Mouse (Mus musculus): ENCODE measurements around the gene Adam1b.

The Adam1b gene

DNA sequence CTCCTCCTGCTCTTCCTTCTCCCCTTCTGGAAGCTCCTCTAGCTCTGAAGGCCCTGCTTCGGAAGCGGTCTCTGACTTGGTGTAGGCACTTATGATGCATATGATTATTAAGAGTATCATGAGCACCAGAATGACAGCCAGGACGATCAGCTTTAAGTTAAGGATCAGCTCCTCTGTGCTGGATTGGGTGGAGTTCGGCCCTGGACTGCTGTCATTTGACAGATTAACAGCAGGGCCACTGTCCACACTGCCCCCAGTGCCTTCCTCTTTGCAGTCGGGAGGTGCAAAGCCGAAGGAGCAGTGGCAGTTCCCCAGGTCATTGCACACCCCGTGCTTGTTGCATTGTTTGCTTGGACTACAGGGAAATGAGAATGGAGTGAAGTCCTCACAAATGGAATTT is 2.5 kb downstream of the Adam1b start:
- DNase-seq (ENCODE audit: low spot score), result no peak

DNA sequence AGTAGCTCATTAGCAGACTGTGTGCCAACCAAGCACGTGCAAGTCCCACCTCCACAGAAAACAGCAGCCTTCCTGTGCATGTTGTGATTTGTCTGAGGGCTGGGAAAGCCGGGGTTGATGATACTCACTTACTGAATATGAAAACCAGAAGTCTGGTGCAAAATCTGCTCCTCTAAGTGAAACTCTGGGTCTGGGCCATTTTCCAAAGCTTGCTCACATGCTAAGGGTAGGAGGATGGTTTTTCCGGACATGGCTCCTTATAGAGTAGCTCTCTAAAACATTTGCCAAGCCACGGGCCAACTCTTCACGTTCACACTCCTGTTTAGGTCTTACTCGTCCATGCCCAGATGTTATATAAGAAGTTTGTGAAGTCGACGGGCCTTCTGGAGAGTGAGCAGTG is 9.9 kb downstream of the Adam1b start:
- peak; percentile 55 for DNase-seq (ENCODE audit: low spot score)

DNA sequence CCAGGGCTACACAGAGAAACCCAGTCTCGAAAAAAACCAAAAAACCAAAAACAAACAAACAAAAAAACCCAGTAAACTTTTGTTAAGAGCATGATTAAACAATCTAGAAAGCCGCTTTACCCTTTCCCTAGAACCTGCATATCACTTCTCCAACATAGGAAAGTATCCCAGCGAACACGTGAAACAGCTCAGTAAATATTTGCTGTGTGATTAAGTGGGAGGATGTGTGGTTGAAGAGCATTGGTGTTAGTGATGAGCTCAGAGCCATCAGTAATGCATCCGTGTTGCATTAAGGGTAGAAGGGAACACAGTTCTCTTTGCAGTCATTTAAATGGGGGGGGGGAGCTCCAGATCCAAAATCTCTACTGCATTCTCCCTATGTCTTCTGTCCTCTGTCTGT is 18.4 kb downstream of the Adam1b start:
- DNase-seq (ENCODE audit: low spot score), result no peak

DNA sequence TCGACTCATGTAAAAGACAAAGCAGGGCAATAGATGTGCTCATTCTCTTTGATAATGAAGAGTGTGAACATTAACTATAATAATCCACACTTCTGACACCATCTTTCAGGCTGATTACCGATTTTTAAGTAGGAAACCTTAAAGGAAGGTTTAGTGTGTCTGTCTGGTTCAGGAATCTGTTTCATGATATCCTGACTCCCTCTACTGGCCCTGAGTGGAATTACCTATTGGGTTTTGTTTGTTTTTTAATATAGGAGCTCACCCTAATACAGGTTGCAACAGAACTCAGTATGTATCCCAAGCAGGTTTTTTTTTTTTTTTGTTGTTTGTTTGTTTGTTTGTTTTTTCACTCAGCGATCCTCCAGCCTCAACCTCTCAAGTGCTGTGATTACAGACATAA is 25.6 kb downstream of the Adam1b start:
- DNase-seq (ENCODE audit: low spot score), result peak; percentile 69

DNA sequence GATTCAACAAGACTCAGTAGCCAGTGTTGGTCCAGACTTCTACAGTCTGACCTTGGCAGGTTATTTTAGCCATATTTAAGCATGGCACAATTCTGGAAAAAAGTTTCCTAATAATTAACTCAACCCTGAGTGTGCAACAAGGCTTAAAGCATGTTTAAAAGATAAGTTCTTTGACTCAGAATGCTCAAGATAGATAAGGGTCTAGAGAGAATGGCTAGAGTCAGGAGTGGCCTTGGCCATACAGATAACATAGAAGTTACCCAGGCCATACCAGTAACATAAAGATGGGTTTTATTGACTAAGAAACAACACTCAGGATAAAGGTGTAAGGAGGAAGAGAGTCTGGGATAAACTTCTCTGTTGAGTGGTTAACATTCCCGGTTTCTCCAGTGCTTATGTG is 27.2 kb downstream of the Adam1b start:
- DNase-seq (ENCODE audit: low spot score), result no peak

DNA sequence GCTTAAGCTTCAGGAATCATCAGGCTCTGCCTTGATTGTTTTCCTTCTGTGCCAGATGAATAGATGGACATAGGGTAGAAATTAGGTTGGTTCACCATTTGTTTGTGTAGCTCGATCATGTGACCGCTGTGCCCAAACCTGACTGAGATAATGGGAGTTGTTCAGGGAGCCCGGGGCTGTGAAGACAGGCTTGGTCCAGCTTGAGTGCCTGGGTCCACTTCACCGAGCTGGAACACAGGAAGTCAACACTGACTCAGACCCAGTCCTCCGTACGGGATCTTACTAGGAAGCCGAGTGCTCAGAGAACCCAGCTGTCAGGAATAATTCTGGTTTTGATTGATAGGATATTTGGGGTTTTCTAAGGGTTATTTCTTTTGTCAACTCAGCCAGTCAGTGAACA is 28.6 kb downstream of the Adam1b start:
- no peak for DNase-seq (ENCODE audit: low spot score)

DNA sequence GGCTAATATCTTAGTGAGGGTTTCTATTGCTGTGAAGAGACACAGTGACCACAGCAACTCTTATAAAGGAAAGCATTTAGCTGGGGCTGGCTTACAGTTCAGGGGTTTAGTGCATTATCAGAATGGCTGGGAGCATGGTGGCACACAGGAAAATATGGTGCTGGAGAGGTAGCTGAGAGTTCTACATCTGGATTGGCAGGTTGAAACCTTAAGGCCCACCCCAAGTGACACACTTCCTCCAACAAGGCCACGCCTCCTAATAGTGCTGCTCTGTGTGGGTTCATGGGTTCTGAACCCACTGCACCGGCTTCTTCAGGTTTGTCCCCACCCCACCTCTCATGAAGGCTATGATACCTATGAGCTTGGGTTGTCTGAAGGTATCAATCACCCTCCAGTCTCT is 30.8 kb downstream of the Adam1b start:
- DNase-seq (ENCODE audit: low spot score), result no peak

DNA sequence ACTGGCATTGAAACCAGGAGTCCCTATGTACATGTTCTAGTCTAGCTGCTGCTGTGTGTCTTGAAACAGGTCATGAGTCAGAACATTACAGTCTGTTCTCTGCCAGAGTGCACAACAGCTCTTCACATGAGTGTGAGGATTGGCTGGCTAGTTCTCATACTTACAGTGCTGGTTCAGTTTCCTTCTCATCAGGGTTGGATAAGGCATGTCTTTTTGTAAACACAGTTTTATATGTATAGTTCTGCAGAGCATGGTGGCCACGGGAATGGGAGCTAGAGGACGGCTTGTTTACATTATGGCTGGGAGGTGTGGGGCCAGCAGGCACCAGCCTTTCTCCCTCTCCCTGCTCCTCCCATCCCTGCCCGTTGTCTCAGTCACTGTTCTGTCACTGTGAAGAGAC is 33.7 kb downstream of the Adam1b start:
- no peak for DNase-seq (ENCODE audit: low spot score)

DNA sequence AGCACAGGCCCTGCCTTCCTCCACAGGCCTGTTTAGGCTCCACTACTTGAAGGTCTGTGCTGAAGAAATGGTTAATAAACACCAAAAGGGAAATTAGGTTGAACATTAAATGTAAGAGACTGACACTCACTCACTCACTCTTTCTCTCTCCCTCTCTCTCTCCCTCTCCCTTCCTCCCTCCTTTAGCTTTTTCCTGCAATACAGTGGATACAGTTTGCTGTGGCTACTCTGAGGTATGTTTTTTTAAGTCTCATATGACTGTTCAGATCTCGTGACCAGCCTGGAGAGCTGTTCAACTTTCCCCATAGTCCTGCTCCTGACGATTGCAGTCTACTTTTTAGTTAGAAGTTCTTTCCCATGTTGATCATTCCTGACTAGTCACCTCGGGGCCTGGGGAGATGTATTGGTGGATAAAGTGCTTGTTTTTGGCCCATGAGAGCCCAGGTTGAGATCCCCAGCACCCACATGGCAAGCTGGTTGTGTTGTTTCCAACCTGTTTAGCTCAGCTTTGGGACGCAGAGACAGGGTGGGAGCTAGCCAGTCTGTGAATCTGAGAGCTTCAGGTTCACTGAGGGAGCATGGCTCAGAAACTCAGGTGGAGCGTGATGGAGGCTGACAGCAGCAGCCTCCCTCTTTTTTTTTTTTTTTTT is 39.5 kb downstream of the Adam1b start:
- DNase-seq (ENCODE audit: low spot score), result no peak

DNA sequence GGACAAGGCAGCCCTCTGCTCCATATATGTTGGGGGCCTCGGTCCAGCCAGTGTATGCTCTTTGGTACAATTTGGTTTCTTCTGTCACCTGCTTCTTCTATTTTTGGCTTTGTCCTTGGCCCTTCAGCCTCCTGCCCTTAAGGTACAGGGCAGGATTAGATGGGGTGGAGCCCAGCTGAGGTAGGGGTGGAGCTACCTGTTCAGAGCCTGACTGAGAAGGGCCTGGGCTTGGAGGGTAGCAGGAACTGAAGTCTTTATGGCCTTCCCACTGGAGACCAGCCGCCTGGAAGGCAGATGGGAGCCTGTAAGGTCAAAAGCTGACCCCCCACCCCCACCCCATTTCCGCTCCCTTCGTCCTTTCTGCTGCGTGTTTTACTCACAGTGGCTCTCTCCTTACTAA is 40.3 kb downstream of the Adam1b start:
- DNase-seq (ENCODE audit: low spot score), result no peak

DNA sequence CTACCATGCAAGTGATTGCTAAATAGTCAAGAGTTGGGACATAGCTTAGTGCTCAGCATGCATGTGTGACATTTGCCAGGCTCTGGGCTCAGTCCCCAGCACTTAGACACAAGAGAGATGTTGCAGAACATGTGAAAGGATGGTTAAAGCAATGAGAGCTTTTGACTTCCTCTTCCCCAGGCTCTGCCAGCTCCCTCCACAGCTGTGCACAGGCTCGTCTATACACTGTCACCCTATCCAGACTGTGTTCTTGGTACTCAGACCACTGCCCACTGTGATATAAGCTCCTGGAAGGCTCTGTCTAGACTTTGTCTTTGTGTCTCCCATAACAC is 41.1 kb downstream of the Adam1b start:
- DNase-seq (ENCODE audit: low spot score), result no peak

DNA sequence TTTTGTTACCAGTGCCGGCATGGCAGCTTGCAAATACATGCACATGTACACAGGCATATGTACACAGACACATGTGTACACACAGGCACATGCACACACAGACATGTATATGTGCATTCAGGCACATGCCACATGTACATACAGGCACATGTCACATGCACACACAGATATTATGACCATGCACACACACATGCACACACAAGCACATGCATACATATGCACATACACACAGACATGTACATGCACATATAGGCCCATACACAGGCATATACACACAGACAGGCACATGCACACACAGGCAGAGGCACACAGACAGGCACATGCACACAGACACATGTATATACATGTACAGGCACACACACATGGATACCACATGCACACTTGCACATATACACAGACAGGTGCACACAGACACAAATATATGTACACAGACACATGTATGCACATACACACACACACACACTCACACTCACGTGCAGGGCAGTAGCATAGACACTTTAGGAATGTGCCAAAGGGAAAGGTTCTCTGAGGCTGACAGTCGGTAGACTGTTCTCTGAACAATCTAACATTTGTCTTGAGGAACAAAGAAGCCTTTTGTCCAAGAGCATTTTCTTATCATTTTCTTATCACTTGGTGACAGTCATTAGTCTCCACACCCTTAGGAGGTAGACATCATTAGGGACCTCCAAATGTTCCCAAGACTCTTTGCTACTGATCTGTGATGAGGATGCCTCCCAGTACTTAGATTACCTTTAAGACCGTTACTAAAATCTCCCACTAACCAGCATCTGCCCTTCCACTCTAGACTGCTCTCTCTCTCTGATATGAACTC is 41.7 kb downstream of the Adam1b start:
- no peak for DNase-seq (ENCODE audit: low spot score)

DNA sequence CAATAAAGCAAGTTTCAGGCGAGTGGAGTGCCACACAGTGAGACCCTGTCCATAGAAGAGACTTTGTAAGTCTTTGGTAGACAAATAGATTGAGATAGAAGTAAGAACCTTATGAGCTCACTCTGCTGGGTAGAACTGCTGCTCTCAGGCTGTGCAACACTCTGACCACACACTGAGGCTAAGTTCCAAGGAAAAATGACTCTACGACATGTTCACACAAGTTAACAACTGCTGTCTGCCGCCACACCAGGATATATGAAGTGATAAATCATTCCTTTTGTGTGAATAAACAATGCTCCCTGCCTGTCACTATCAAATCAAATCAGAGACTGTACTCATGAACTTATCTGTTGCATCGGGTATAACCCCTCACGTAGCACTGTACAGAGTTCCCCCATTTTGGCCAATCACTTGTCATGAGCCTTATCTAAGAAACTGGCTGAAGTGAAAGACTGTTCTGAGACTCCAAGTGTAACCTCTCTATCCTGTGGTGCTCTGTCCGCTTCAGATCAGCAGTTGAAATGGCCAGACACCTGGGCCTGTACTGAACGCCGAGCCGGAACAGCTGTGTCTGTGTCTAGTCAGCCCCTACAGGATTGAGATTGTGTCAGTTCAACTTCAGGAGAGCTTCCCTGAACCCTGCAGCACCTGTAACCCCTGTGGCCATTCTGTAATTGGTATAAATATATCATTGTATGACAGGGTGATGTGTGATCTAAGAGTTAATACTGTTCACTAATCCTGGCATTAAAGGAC is 47.5 kb downstream of the Adam1b start:
- DNase-seq (ENCODE audit: low spot score), result no peak

DNA sequence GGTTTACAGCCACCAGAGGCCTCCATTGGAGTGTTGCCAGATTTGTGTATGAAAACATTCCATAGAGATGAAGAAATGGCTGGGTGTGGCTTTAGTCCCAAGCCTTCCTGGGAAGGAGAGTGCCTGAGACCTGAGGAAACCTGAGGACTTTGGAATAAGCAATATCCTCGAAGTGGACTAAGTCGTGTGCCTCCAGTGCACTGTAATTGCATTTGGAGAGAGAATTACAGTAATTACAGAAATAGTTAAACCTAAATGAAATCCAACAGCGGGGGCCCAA is 48.8 kb downstream of the Adam1b start:
- no peak for DNase-seq (ENCODE audit: low spot score)

DNA sequence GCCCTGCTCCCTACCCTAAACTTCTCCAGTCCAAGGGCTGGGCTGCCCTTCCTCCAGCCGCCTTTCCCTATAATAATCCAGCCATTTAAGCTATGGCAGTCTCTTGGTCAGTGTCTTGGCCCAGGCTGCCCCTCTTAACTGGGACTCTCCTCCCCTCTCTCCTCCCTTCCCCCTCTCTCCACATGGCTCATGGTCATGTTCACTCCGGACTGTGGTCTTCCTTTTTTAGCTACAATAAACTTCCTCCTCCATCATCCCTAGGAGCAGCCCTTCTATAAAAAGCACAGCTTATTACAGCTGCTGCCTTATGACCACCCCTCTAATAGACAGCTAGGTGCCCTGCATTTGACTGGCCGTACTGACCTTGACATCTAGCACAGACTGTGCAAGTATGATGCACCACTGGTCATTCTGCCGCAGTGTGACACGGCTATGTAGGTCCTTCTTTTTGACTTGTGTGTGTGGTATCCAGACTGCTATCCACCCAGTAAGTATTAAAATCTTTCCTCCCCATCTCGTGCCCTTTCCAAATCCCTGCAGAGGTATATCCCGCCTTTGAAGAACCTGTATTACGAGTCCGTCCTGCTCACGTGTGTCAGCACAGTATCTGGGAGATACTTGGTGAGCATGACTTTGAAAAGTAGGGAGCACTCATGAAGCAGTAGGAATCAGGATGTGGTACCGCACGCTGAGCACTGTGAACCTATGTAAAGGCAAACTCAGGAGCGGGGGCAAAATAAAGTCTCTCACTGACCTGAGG is 49.3 kb downstream of the Adam1b start:
- DNase-seq (ENCODE audit: low spot score), result no peak

DNA sequence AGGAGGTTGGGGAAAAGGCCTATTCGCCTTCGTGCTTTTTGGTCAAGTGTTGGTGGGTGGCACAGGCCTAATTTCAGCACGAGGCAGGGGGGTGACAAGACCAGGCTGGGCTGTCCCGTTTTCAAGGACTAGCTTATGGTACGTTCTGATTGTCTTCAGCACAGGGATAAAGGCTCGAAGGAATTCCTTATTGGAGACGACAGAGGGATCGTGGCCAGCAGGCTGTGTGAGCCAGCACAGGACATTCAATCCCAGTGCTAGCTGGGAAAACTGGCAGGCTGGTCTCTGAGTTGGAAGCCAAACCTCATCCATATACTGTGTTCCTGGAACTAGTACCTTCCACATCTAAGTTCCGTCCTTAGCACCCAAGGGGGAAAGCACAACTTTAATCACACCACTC is 50.3 kb downstream of the Adam1b start:
- DNase-seq (ENCODE audit: low spot score), result no peak

DNA sequence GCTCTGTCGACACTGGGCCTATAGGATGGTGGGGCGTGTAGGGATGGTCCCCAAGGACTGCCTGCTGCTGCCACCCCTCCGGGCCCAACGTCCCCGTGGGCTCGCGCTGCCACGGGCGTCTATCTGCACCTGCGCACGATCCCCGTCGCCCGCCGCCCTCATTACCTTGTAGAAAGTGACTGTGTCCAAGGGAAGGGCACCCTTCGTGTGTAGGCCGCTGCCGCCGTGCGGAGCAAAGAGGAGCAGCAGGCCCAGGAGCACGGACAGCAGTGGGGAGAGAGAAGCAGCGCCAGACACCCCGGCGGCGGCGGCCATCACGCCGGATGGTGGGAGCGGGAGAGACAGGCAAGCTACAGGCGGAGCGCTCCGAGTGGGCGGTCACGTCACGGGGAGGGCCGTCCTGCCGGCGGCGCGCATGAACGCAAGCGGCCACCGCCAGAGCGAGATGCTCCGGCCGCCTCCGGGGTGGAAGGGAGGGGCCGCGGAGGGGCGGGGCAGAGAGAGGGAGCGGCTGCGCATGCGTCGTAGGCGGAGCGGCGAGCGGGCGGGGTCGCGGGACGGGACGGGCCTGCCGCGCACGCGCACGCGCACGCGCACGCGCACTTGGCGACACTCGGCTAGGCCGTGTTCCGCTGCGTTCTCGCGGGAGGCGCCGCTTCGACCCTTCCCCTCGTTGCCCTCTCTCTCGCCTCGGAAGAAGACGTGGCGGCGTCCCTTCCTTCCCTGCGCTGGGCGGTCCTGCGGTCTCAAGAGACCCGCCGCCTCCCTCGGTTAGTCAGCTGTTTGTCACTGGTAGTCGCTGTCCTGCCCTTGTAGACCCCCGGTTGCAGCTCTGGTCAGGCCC is 51.0 kb downstream of the Adam1b start, which contains the start of gene Erp29:
Erp29 (minus strand) TSS at position 481 of the 844 bp plus-strand sequence.
- DNase-seq (ENCODE audit: low spot score), result peak; percentile 97

DNA sequence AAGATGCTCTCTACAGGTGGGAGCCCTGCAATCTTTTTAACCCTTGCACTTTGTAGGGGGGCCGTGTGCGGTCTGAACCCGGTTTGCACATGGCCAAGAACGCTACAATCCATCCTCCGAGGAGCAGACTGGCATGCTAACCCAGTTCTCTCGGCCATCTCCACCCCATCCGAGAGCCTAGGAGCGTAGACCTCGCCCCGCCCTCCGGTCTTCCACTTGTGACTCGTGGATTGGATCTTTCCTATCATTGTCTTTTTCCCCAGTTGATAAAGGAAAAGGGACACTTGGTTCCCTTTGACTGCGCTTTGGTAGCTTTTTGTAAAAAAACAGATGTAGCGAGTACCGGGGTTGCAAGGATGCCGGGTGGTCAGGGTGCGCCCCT is 51.6 kb downstream of the Adam1b start, which contains the start of gene Tmem116:
Tmem116 (plus strand) TSS at position 250 of the 382 bp plus-strand sequence.
- no peak for DNase-seq (ENCODE audit: low spot score)

DNA sequence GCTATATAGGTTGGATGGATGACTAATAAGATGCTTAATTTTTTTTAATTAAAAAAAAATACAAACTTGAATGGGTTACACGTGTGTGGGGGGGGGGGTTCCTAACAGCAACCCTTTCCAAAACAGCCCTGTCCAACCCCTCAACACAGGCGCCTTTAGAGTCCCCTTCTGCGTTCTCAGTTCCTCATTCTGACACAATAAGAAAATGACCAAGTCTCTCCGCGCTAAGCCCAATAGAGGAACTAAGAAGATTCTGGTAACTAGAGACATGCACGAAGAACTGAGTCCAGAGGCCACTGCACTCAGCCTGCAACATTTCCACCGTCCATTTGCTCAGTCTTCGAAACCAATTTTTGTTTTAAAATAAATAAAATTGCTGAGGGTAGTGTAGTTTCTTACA is 52.0 kb downstream of the Adam1b start:
- no peak for DNase-seq (ENCODE audit: low spot score)

DNA sequence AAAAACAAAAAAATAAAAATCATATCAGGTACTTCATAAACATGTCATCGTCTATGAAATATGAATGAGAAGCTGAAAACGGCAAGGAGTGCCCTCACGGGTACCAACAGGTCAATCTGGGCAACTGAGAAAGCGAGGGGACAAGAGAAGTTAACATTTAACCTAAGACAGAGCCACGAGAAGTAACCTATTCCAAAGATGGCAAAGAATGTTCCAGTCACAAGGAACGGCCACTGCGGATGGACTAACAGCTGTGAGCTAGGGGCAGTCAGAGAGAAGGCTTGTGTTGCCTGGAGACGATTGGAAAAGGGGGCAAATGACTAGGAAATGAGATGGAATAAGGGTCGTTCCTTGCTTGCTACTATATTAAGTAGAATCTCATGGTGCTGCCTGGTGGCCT is 52.8 kb downstream of the Adam1b start:
- DNase-seq (ENCODE audit: low spot score), result no peak

Measured in layer of hippocampus, adult 11-12 months (tissue).